Mouse (Mus musculus): ENCODE data around the gene Pdlim5. TPM values are rescaled to one million over a fixed set of nuclear protein-coding genes. Genes with fewer than 3 reads are reported as not detected.

Pdlim5 gene
- polyA plus RNA-seq, 1 experiment from 2014 or later = 169 TPM

- H3K36me3 ChIP-seq = peaks cover 53% of the 10 kb centered on the region
- H3K9ac ChIP-seq = no peak overlapping the region
- H3K27ac ChIP-seq (replicated peaks) = no peak overlapping the region
- no peak for ATAC-seq (ENCODE audit: extremely low read depth, insufficient number of reproducible peaks, low FRiP score, low TSS enrichment)
- H3K4me1 ChIP-seq = peaks cover 7% of the 10 kb centered on the region
- H3K4me3 ChIP-seq = no peak overlapping the region
- H3K4me2 ChIP-seq = no peak overlapping the region
- 17% methylated on average over 1 of the region's 1 CpGs for whole genome bisulfite sequencing
- H3K27me3 ChIP-seq (replicated peaks) = no peaks in the 10 kb centered on the region
- H3K9me3 ChIP-seq = no peaks in the 10 kb centered on the region
These were observed 120.5 kb downstream of the Pdlim5 start for GRCm38 (mm10) chr3:142274993-142275392.

DNA sequence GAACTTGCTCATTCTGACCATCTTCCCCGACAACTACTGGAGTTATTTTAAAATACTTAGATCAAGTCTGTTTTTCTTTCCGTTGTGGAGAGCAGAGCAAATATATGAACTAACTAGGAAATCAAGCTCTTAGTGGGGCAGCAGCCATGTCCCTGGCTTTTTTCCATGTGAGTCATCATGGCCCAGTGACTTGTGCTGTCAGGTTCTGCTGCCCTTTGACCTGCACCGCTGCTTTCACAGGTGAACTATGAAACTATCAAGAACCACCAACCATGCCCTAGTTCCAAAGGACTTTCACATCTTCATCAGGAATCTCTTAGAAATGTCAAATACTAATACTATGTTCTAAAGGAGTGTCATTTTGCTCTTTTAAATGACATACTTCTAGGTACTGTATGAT, 121.0 kb downstream of the Pdlim5 start:
- Histone ChIP-seq H3K9ac (no peak overlapping the region), H3K9me3 (no peaks in the 10 kb centered on the region), H3K4me2 (no peak overlapping the region), H3K36me3 (peaks cover 57% of the 10 kb centered on the region), H3K27me3 (replicated peaks) (no peaks in the 10 kb centered on the region), H3K4me3 (no peak overlapping the region), H3K4me1 (peaks cover 6% of the 10 kb centered on the region), H3K27ac (replicated peaks) (no peak overlapping the region)
- ATAC-seq (ENCODE audit: extremely low read depth, insufficient number of reproducible peaks, low FRiP score, low TSS enrichment) = no peak
- 69% methylated on average over 3 of the region's 3 CpGs for WGBS

GRCm38 (mm10) chr3:142273265-142273664, 122.2 kb downstream of the Pdlim5 start:
- Histone ChIP-seq H3K36me3 (peaks cover 59% of the 10 kb centered on the region), H3K27me3 (replicated peaks) (no peaks in the 10 kb centered on the region), H3K9me3 (no peaks in the 10 kb centered on the region), H3K9ac (no peak overlapping the region), H3K4me2 (no peak overlapping the region), H3K4me3 (no peak overlapping the region), H3K4me1 (no peaks in the 10 kb centered on the region), H3K27ac (replicated peaks) (no peak overlapping the region)
- no peak for ATAC-seq (ENCODE audit: extremely low read depth, insufficient number of reproducible peaks, low FRiP score, low TSS enrichment)
- 84% methylated on average over 6 of the region's 6 CpGs for WGBS

DNA sequence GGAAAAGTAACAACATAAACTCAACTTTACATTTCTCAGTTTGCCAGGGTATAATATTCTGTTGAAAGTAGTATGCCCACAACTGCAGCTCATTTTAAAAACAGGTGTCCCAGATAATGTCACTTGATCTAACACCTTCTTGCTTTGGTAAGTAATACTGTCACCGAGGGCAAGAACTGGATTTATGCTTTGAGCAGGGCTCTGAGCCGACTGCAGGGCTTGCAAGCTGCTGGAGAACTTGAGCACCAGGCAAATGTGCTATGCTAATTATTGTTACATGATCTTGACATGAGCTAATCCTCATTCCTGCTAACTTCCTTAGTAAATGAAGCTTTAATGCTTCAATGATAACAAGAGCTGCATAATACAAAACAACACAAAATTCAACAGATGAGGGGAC, 139.1 kb downstream of the Pdlim5 start:
- ATAC-seq (ENCODE audit: extremely low read depth, insufficient number of reproducible peaks, low FRiP score, low TSS enrichment) = no peak
- H3K9me3 ChIP-seq = no peaks in the 10 kb centered on the region
- WGBS = 52% methylated on average over 2 of the region's 2 CpGs
- H3K36me3 ChIP-seq = peaks cover 48% of the 10 kb centered on the region
- no peaks in the 10 kb centered on the region for H3K27me3 ChIP-seq (replicated peaks)
- H3K4me2 ChIP-seq = no peak overlapping the region
- H3K27ac ChIP-seq (replicated peaks) = no peak overlapping the region
- no peak overlapping the region for H3K4me3 ChIP-seq
- H3K4me1 ChIP-seq = no peaks in the 10 kb centered on the region
- no peak overlapping the region for H3K9ac ChIP-seq

GRCm38 (mm10) chr3:142252086-142252485, 143.4 kb downstream of the Pdlim5 start:
- Histone ChIP-seq H3K9me3 (no peaks in the 10 kb centered on the region), H3K9ac (no peak overlapping the region), H3K27me3 (replicated peaks) (no peaks in the 10 kb centered on the region), H3K4me2 (no peak overlapping the region), H3K36me3 (peaks cover 29% of the 10 kb centered on the region), H3K27ac (replicated peaks) (no peak overlapping the region), H3K4me3 (no peak overlapping the region), H3K4me1 (no peaks in the 10 kb centered on the region)
- ATAC-seq (ENCODE audit: extremely low read depth, insufficient number of reproducible peaks, low FRiP score, low TSS enrichment) = no peak
- WGBS = 66% methylated on average over 1 of the region's 1 CpGs

GRCm38 (mm10) chr3:142249458-142249857, 146.0 kb downstream of the Pdlim5 start:
- Histone ChIP-seq H3K36me3 (peaks cover 49% of the 10 kb centered on the region), H3K4me3 (no peak overlapping the region)
- no peak for ATAC-seq (ENCODE audit: extremely low read depth, insufficient number of reproducible peaks, low FRiP score, low TSS enrichment)

GRCm38 (mm10) chr3:142243263-142243662, 152.2 kb downstream of the Pdlim5 start:
- ATAC-seq (ENCODE audit: extremely low read depth, insufficient number of reproducible peaks, low FRiP score, low TSS enrichment) = no peak
- H3K27ac ChIP-seq (replicated peaks) = no peak overlapping the region
- WGBS = 86% methylated on average over 5 of the region's 5 CpGs
- no peaks in the 10 kb centered on the region for H3K27me3 ChIP-seq (replicated peaks)
- H3K4me1 ChIP-seq = no peaks in the 10 kb centered on the region
- H3K9ac ChIP-seq = no peak overlapping the region
- peaks cover 80% of the 10 kb centered on the region for H3K36me3 ChIP-seq
- H3K9me3 ChIP-seq = no peaks in the 10 kb centered on the region
- no peak overlapping the region for H3K4me2 ChIP-seq
- H3K4me3 ChIP-seq = no peak overlapping the region

More at GRCm38 (mm10) chr3:142249458-142249857, 146.0 kb downstream of the Pdlim5 start:
- Histone ChIP-seq H3K9me3 (no peaks in the 10 kb centered on the region), H3K4me1 (no peaks in the 10 kb centered on the region), H3K27ac (replicated peaks) (no peak overlapping the region), H3K27me3 (replicated peaks) (no peaks in the 10 kb centered on the region), H3K4me2 (no peak overlapping the region), H3K9ac (no peak overlapping the region)
- 71% methylated on average over 2 of the region's 2 CpGs for WGBS

GRCm38 (mm10) chr3:142239298-142239697, 156.2 kb downstream of the Pdlim5 start:
- H3K4me1 ChIP-seq = no peaks in the 10 kb centered on the region
- H3K4me3 ChIP-seq = no peak overlapping the region
- no peak for ATAC-seq (ENCODE audit: extremely low read depth, insufficient number of reproducible peaks, low FRiP score, low TSS enrichment)
- H3K4me2 ChIP-seq = no peak overlapping the region
- no peak overlapping the region for H3K27ac ChIP-seq (replicated peaks)
- no peak overlapping the region for H3K9ac ChIP-seq
- H3K27me3 ChIP-seq (replicated peaks) = no peaks in the 10 kb centered on the region
- peaks cover 51% of the 10 kb centered on the region for H3K36me3 ChIP-seq
- 92% methylated on average over 2 of the region's 2 CpGs for WGBS
- H3K9me3 ChIP-seq = no peaks in the 10 kb centered on the region

DNA sequence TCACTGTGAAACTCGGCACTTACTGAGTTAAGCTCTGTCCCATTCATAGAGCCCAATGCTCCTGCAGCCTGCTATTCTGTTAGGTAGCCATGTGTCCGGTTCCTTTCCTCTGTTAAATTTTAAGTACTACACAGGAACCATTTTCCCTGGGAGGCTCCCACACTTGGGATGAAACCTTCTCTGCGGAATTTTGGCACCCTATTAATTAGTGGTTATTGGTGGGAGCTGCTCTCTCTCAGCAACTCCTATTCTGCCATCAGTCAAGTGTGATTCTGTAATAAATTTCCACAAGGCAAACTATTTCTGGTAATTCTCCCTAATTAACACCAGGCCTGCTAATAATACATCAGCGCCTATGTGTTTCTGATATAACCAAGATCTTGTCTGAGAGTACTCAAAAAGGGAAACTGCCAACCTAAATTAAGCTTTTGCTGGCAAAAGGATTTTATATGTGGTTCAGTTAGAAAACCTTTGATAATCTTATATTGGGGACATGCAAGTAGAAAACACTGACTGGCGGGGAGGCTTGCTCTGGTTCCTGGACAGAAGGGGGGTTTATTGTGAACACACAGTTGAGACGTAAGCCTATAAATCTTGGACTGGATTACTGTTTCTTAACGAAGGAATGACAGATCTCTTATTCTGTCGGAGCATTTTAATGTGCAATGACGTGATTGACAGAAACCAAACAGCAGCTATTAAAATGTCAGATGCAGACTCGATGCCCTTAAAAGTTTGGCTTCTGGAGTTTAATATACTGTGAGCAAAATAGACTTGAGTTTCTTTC, 157.0 kb downstream of the Pdlim5 start:
- H3K4me3 ChIP-seq = no peak overlapping the region
- no peak overlapping the region for H3K9ac ChIP-seq
- H3K4me1 ChIP-seq = no peaks in the 10 kb centered on the region
- H3K27ac ChIP-seq (replicated peaks) = no peak overlapping the region
- peaks cover 46% of the 10 kb centered on the region for H3K36me3 ChIP-seq
- H3K27me3 ChIP-seq (replicated peaks) = no peaks in the 10 kb centered on the region
- no peak for ATAC-seq (ENCODE audit: extremely low read depth, insufficient number of reproducible peaks, low FRiP score, low TSS enrichment)
- H3K4me2 ChIP-seq = no peak overlapping the region
- WGBS = 79% methylated on average over 10 of the region's 10 CpGs
- H3K9me3 ChIP-seq = no peaks in the 10 kb centered on the region

DNA sequence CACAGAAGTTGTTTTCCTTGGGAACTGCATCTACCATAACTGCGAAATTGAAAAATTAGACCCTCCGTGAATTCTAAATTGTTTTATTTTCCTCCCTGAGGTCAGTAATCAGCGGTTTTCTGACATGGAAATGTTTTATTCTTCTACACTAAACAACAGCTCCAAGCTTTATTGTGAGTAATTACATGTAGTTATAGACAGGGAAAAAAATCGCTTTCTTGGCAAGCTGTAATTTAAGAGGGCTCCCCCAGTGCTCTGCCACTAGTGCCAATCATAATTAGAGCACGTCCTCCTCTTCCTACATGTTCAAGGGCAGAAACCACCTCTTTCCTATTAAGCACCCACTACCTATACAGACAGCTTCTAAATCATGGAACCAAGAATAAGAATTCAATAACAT, 157.9 kb downstream of the Pdlim5 start:
- H3K4me1 ChIP-seq = no peaks in the 10 kb centered on the region
- no peaks in the 10 kb centered on the region for H3K9me3 ChIP-seq
- no peak overlapping the region for H3K4me2 ChIP-seq
- no peaks in the 10 kb centered on the region for H3K27me3 ChIP-seq (replicated peaks)
- no peak overlapping the region for H3K4me3 ChIP-seq
- H3K9ac ChIP-seq = no peak overlapping the region
- H3K36me3 ChIP-seq = peaks cover 40% of the 10 kb centered on the region
- H3K27ac ChIP-seq (replicated peaks) = no peak overlapping the region
- WGBS = 81% methylated on average over 5 of the region's 5 CpGs
- no peak for ATAC-seq (ENCODE audit: extremely low read depth, insufficient number of reproducible peaks, low FRiP score, low TSS enrichment)

DNA sequence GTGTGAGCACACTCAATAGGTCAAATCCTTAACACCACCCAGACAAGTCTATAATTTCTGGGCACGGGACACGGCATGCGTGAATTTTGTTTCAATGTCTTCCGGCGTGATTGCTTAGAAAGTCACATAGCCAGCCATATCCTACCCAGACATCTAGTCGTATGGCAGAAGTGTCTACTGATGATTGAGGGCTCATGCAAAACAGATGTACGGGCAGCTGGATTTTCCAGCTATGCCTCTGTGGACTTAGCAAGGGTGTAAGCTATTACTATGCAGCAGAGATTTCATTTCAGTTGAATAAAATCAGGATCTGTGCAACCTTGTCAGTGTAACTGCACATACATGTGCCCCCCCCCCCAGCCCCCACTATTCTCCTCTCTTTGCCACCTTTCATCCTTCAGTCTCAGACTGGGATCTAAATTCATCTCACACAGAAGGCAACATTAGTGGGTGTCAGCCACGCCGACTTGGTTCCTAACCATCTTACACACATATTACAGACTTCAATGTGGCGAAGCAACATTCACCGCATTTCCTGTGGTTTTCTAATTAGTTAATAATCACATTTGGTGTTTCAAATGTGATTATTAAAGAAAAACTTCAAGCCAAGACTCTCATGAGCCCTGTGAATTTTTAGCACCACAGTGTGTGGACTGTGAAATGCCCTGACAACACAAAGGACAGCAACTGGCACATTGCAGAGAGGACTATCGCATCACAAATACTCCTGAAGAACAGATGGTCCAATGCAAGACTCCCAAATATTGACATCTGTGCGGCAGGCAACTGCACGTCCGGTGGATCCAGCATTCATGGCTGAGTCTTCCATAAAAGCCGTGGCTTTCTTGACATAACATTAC, 161.7 kb downstream of the Pdlim5 start:
- H3K4me1 ChIP-seq = no peaks in the 10 kb centered on the region
- H3K4me2 ChIP-seq = no peak overlapping the region
- ATAC-seq (ENCODE audit: extremely low read depth, insufficient number of reproducible peaks, low FRiP score, low TSS enrichment) = no peak
- 86% methylated on average over 16 of the region's 16 CpGs for WGBS
- no peaks in the 10 kb centered on the region for H3K27me3 ChIP-seq (replicated peaks)
- peaks cover 7% of the 10 kb centered on the region; the same call in 1 of the 2 replicates for H3K36me3 ChIP-seq
- H3K9ac ChIP-seq = no peak overlapping the region
- H3K9me3 ChIP-seq = no peaks in the 10 kb centered on the region
- no peak overlapping the region for H3K4me3 ChIP-seq
- H3K27ac ChIP-seq (replicated peaks) = no peak overlapping the region
